Mouse (Mus musculus): ENCODE measurements around the gene Lingo2. TPM values are rescaled to one million over a fixed set of nuclear protein-coding genes. Genes with fewer than 3 reads are reported as not detected.

Lingo2 gene
- polyA plus RNA-seq, 1 experiment from 2014 or later, result 2.8 TPM

GRCm38 (mm10) chr4:35897769-35898564 is 1053.6 kb downstream of the Lingo2 start:
- no peaks in the 10 kb centered on the region for H3K4me1 ChIP-seq (replicated peaks; ENCODE audit: control insufficient read depth, insufficient read depth, low read length)
- no peak overlapping the region for H3K4me3 ChIP-seq (ENCODE audit: low read depth, low read length)
- H3K36me3 ChIP-seq (ENCODE audit: control insufficient read depth, insufficient read depth, low read length), result no peaks in the 10 kb centered on the region
- DNase-seq (ENCODE audit: low spot score) (no peak), ATAC-seq (replicated peaks; ENCODE audit: low FRiP score) (0 out of 2 replicates have a peak, but pooled peaks have one; percentile 65)
- no peak overlapping the region for H3K4me2 ChIP-seq (ENCODE audit: low read depth, low read length, severe bottlenecking)
- no peak overlapping the region for H3K9ac ChIP-seq (ENCODE audit: low read length)
- 55% methylated on average over 1 of the region's 1 CpGs for WGBS
- no peaks in the 10 kb centered on the region for H3K9me3 ChIP-seq (ENCODE audit: control insufficient read depth, low read length)
- H3K27ac ChIP-seq (ENCODE audit: low read depth, low read length), result no peak overlapping the region
- H3K27me3 ChIP-seq (ENCODE audit: control insufficient read depth, insufficient read depth, low read length), result no peaks in the 10 kb centered on the region

GRCm38 (mm10) chr4:35885591-35886542 is 1065.7 kb downstream of the Lingo2 start:
- Histone ChIP-seq H3K9me3 (ENCODE audit: control insufficient read depth, low read length) (no peaks in the 10 kb centered on the region), H3K9ac (ENCODE audit: low read length) (no peak overlapping the region), H3K4me1 (replicated peaks; ENCODE audit: control insufficient read depth, insufficient read depth, low read length) (0 out of 2 replicates have a peak, but pooled peaks cover 1% of the 10 kb centered on the region), H3K4me3 (ENCODE audit: low read depth, low read length) (no peak overlapping the region), H3K4me2 (ENCODE audit: low read depth, low read length, severe bottlenecking) (no peak overlapping the region), H3K27me3 (ENCODE audit: control insufficient read depth, insufficient read depth, low read length) (no peaks in the 10 kb centered on the region), H3K27ac (ENCODE audit: low read depth, low read length) (peak overlapping the region; percentile 51; the same call in 1 of the 2 replicates), H3K36me3 (ENCODE audit: control insufficient read depth, insufficient read depth, low read length) (no peaks in the 10 kb centered on the region)
- 23% methylated on average over 5 of the region's 5 CpGs for WGBS
- peak; percentile 88 for ATAC-seq (replicated peaks; ENCODE audit: low FRiP score)
- DNase-seq (ENCODE audit: low spot score), result peak; percentile 51

DNA sequence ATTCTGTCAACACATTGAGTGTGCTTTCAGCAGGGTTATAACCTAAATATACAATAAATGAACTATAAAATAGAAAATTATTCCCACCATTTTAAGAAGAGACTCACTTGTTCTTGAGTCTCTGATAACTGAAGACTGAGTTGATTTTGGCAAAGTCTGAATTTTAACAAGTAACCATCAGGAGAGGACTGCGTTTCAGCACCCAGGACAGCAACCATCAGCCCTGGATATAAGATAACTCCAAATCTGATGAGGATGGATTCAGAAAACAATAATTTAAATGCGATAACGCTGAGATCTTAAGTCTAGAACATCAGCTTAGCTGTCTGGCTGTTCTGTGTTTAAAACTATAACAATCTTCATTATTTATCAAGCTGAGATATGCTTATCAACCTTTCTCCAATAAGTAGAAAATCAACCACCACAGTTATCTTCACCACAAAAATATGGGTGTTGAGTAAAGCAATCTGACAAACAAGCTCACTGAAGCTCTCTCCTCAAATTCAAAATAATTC is 1066.5 kb downstream of the Lingo2 start:
- no peak overlapping the region for H3K27ac ChIP-seq (ENCODE audit: low read depth, low read length)
- ATAC-seq (replicated peaks; ENCODE audit: low FRiP score) (no peak), DNase-seq (ENCODE audit: low spot score) (peak; percentile 61)
- no peak overlapping the region for H3K4me3 ChIP-seq (ENCODE audit: low read depth, low read length)
- no peaks in the 10 kb centered on the region for H3K9me3 ChIP-seq (ENCODE audit: control insufficient read depth, low read length)
- WGBS, result 44% methylated on average over 3 of the region's 3 CpGs
- H3K4me2 ChIP-seq (ENCODE audit: low read depth, low read length, severe bottlenecking), result no peak overlapping the region
- 0 out of 2 replicates have a peak, but pooled peaks cover 1% of the 10 kb centered on the region for H3K4me1 ChIP-seq (replicated peaks; ENCODE audit: control insufficient read depth, insufficient read depth, low read length)
- no peak overlapping the region for H3K9ac ChIP-seq (ENCODE audit: low read length)
- no peaks in the 10 kb centered on the region for H3K36me3 ChIP-seq (ENCODE audit: control insufficient read depth, insufficient read depth, low read length)
- no peaks in the 10 kb centered on the region for H3K27me3 ChIP-seq (ENCODE audit: control insufficient read depth, insufficient read depth, low read length)

DNA sequence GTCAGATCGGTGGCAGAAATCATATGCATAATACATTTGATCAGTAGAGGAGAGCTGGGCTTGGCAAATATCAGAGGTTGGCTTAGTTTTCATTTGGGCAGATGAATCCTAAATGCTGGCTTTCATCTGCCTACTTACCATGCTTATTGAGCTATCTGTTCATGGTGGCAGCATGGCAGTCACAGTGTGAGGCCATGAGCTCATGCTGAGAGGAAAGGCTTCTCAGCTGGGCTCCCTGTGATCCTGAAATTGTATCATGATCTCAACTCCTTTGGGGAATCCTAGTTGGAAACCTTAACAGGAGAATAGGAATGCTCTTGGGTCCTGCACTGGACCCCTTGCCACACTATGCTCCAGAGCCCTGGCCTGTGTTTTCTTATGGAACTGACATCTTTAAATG is 1105.0 kb downstream of the Lingo2 start:
- WGBS, result 83% methylated on average over 1 of the region's 1 CpGs
- H3K9ac ChIP-seq (ENCODE audit: low read length), result no peak overlapping the region
- no peaks in the 10 kb centered on the region for H3K9me3 ChIP-seq (ENCODE audit: control insufficient read depth, low read length)
- no peak for ATAC-seq (replicated peaks; ENCODE audit: low FRiP score)
- H3K27ac ChIP-seq (ENCODE audit: low read depth, low read length), result no peak overlapping the region
- DNase-seq (ENCODE audit: low spot score), result no peak
- H3K4me2 ChIP-seq (ENCODE audit: low read depth, low read length, severe bottlenecking), result no peak overlapping the region
- no peaks in the 10 kb centered on the region for H3K27me3 ChIP-seq (ENCODE audit: control insufficient read depth, insufficient read depth, low read length)
- H3K4me3 ChIP-seq (ENCODE audit: low read depth, low read length), result no peak overlapping the region
- peaks cover 4% of the 10 kb centered on the region; the same call in 1 of the 2 replicates for H3K4me1 ChIP-seq (replicated peaks; ENCODE audit: control insufficient read depth, insufficient read depth, low read length)
- no peaks in the 10 kb centered on the region for H3K36me3 ChIP-seq (ENCODE audit: control insufficient read depth, insufficient read depth, low read length)

GRCm38 (mm10) chr4:35845140-35845539 is 1106.4 kb downstream of the Lingo2 start:
- no peaks in the 10 kb centered on the region for H3K27me3 ChIP-seq (ENCODE audit: control insufficient read depth, insufficient read depth, low read length)
- peak overlapping the region; percentile 43 for H3K9ac ChIP-seq (ENCODE audit: low read length)
- peak overlapping the region; percentile 43 for H3K4me2 ChIP-seq (ENCODE audit: low read depth, low read length, severe bottlenecking)
- H3K9me3 ChIP-seq (ENCODE audit: control insufficient read depth, low read length), result no peaks in the 10 kb centered on the region
- ATAC-seq (replicated peaks; ENCODE audit: low FRiP score), result peak; percentile 94
- WGBS, result 12% methylated on average over 7 of the region's 7 CpGs
- H3K4me3 ChIP-seq (ENCODE audit: low read depth, low read length), result no peak overlapping the region; the same call in 1 of the 2 replicates
- peak overlapping the region; percentile 74 for H3K27ac ChIP-seq (ENCODE audit: low read depth, low read length)
- H3K4me1 ChIP-seq (replicated peaks; ENCODE audit: control insufficient read depth, insufficient read depth, low read length), result peaks cover 4% of the 10 kb centered on the region; the same call in 1 of the 2 replicates
- DNase-seq (ENCODE audit: low spot score), result peak; percentile 67
- H3K36me3 ChIP-seq (ENCODE audit: control insufficient read depth, insufficient read depth, low read length), result no peaks in the 10 kb centered on the region

DNA sequence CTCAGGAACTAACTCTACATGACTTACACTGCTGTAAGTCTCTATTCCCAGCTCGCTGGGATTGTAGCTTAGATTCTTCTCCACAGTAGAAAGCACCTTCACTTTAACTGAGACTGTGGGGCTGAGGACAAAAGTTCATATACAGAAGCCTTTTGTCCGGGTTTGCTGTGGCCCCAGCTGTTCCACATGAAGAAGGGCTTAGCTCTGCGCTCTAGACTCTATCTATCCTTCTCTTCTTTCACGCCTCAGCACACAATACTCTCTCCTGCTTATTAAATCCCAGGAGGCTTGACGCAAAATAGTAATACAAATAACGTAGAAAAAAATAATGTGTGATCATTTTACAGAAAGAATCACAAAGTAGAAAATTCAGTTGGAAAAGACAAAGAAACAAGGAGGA is 1107.0 kb downstream of the Lingo2 start:
- H3K4me2 ChIP-seq (ENCODE audit: low read depth, low read length, severe bottlenecking), result peak overlapping the region; percentile 43
- H3K4me1 ChIP-seq (replicated peaks; ENCODE audit: control insufficient read depth, insufficient read depth, low read length), result peaks cover 4% of the 10 kb centered on the region; the same call in 1 of the 2 replicates
- ATAC-seq (replicated peaks; ENCODE audit: low FRiP score), result peak; percentile 54; the same call in 1 of the 2 replicates
- peak overlapping the region; percentile 43 for H3K9ac ChIP-seq (ENCODE audit: low read length)
- no peaks in the 10 kb centered on the region for H3K36me3 ChIP-seq (ENCODE audit: control insufficient read depth, insufficient read depth, low read length)
- DNase-seq (ENCODE audit: low spot score), result no peak
- no peak overlapping the region; the same call in 1 of the 2 replicates for H3K4me3 ChIP-seq (ENCODE audit: low read depth, low read length)
- peak overlapping the region; percentile 74 for H3K27ac ChIP-seq (ENCODE audit: low read depth, low read length)
- H3K27me3 ChIP-seq (ENCODE audit: control insufficient read depth, insufficient read depth, low read length), result no peaks in the 10 kb centered on the region
- H3K9me3 ChIP-seq (ENCODE audit: control insufficient read depth, low read length), result no peaks in the 10 kb centered on the region
- WGBS, result 22% methylated on average over 6 of the region's 6 CpGs

- no peaks in the 10 kb centered on the region; the same call in 1 of the 2 replicates for H3K9me3 ChIP-seq (ENCODE audit: control insufficient read depth, low read length)
- DNase-seq (ENCODE audit: low spot score) (no peak), ATAC-seq (replicated peaks; ENCODE audit: low FRiP score) (no peak)
- no peak overlapping the region for H3K4me2 ChIP-seq (ENCODE audit: low read depth, low read length, severe bottlenecking)
- WGBS, result 86% methylated on average over 7 of the region's 7 CpGs
- H3K4me3 ChIP-seq (ENCODE audit: low read depth, low read length), result no peak overlapping the region
- H3K27ac ChIP-seq (ENCODE audit: low read depth, low read length), result no peak overlapping the region
- H3K27me3 ChIP-seq (ENCODE audit: control insufficient read depth, insufficient read depth, low read length), result no peaks in the 10 kb centered on the region
- H3K4me1 ChIP-seq (replicated peaks; ENCODE audit: control insufficient read depth, insufficient read depth, low read length), result no peaks in the 10 kb centered on the region
- H3K9ac ChIP-seq (ENCODE audit: low read length), result no peak overlapping the region
- no peaks in the 10 kb centered on the region for H3K36me3 ChIP-seq (ENCODE audit: control insufficient read depth, insufficient read depth, low read length)
Measured at GRCm38 (mm10) chr4:35823322-35823870, 1128.2 kb downstream of the Lingo2 start.

DNA sequence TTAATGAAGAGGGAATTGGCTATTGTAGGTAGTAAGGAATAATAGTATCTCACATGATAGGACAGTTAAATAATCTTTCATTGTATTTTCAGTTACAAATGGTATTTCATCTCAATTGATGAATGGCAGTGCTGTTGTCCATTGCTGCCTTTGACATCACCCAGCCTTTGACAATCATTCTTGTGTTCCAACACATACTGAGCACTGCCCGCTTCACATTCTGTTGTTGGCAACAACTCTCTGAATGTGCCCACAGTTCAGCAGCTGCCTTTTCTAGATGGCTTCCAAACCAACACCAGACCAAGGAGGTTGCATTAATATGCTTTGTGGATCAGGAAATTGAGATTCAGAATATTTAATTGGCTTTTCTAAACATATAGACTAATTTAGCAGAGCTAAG is 1130.8 kb downstream of the Lingo2 start:
- H3K9me3 ChIP-seq (ENCODE audit: control insufficient read depth, low read length), result no peaks in the 10 kb centered on the region

More for the DNA sequence above, 1130.8 kb downstream of the Lingo2 start:
- H3K4me3 ChIP-seq (ENCODE audit: low read depth, low read length), result no peak overlapping the region
- WGBS, result 79% methylated on average over 1 of the region's 1 CpGs
- no peaks in the 10 kb centered on the region for H3K4me1 ChIP-seq (replicated peaks; ENCODE audit: control insufficient read depth, insufficient read depth, low read length)
- no peaks in the 10 kb centered on the region for H3K27me3 ChIP-seq (ENCODE audit: control insufficient read depth, insufficient read depth, low read length)
- H3K27ac ChIP-seq (ENCODE audit: low read depth, low read length), result no peak overlapping the region
- H3K9ac ChIP-seq (ENCODE audit: low read length), result no peak overlapping the region
- ATAC-seq (replicated peaks; ENCODE audit: low FRiP score) (no peak), DNase-seq (ENCODE audit: low spot score) (no peak)
- no peaks in the 10 kb centered on the region for H3K36me3 ChIP-seq (ENCODE audit: control insufficient read depth, insufficient read depth, low read length)
- no peak overlapping the region for H3K4me2 ChIP-seq (ENCODE audit: low read depth, low read length, severe bottlenecking)

Data from forebrain, embryonic 11.5 days (tissue).